Mouse (Mus musculus) left cerebral cortex, postnatal 4 days (tissue): ENCODE data around the gene 4932438H23Rik. TPM values are rescaled to one million over a fixed set of nuclear protein-coding genes. Genes with fewer than 3 reads are reported as not detected.

Experiments
- DNase-seq: peaks from one replicate; pipeline ENCODE4 v3.0.0-alpha.2; 2022
- intact Hi-C: fragments of 180-260 bp; cut with DNase I; formaldehyde crosslinking; loops from one replicate; pipeline ENCODE4 v1.15.1; 2025
- total RNA-seq, 2 experiments: library from RNA; stranded (reverse); gene quantifications; 2 replicates each; pipeline ENCODE4 v1.2.3; 2021

4932438H23Rik gene
- total RNA-seq, 2 experiments from 2014 or later, result 0.40 to 0.44 TPM

GRCm38 (mm10) chr16:91061531-91062318 lies 33.2 kb downstream of the 4932438H23Rik start:
- no peak for DNase-seq
- intact Hi-C loops, result no loop called here

GRCm38 (mm10) chr16:91057741-91058140 lies 37.2 kb downstream of the 4932438H23Rik start:
- intact Hi-C loops, result no loop called here
- DNase-seq, result no peak

GRCm38 (mm10) chr16:91057261-91057660 lies 37.7 kb downstream of the 4932438H23Rik start:
- intact Hi-C loops, result no loop called here
- no peak for DNase-seq

- intact Hi-C loops, result no loop called here
- no peak for DNase-seq
Measured at GRCm38 (mm10) chr16:91056043-91056821, 38.7 kb downstream of the 4932438H23Rik start.

GRCm38 (mm10) chr16:91055150-91055549 lies 39.8 kb downstream of the 4932438H23Rik start:
- no peak for DNase-seq
- intact Hi-C loops, result no loop called here

- no peak for DNase-seq
- intact Hi-C loops, result no loop called here
Measured at GRCm38 (mm10) chr16:91053599-91053998, 41.3 kb downstream of the 4932438H23Rik start.

GRCm38 (mm10) chr16:91045511-91045910 lies 49.4 kb downstream of the 4932438H23Rik start:
- intact Hi-C loops, result no loop called here
- peak; percentile 64 for DNase-seq

- peak; percentile 100 for DNase-seq
- intact Hi-C loops, result no loop called here
Measured at GRCm38 (mm10) chr16:91044270-91045182, 50.4 kb downstream of the 4932438H23Rik start, which contains the start of gene Paxbp1. Paxbp1 (minus strand) TSS chr16:91044543.

- intact Hi-C loops, result no loop called here
- DNase-seq, result peak; percentile 57
Measured at GRCm38 (mm10) chr16:91043461-91044248, 51.3 kb downstream of the 4932438H23Rik start.

- DNase-seq, result no peak
- intact Hi-C loops, result no loop called here
Measured at GRCm38 (mm10) chr16:91042640-91043039, 52.3 kb downstream of the 4932438H23Rik start.

- intact Hi-C loops, result no loop called here
- DNase-seq, result no peak
Measured at GRCm38 (mm10) chr16:91035866-91036265, 59.1 kb downstream of the 4932438H23Rik start.

GRCm38 (mm10) chr16:91030751-91031150 lies 64.2 kb downstream of the 4932438H23Rik start:
- no peak for DNase-seq
- intact Hi-C loops, result no loop called here

- intact Hi-C loops, result loop anchor here (5.0 to 10.0 kb wide), 2 partner anchors 238 to 635 kb away; no protein-coding TSS in a partner anchor
- DNase-seq, result no peak
Measured at GRCm38 (mm10) chr16:91029901-91030300, 65.0 kb downstream of the 4932438H23Rik start.

GRCm38 (mm10) chr16:91029161-91029743 lies 65.7 kb downstream of the 4932438H23Rik start:
- DNase-seq, result no peak
- intact Hi-C loops, result loop anchor here (5.0 to 10.0 kb wide), 2 partner anchors 237 to 636 kb away; no protein-coding TSS in a partner anchor

- DNase-seq, result no peak
- intact Hi-C loops, result loop anchor here (5.0 to 10.0 kb wide), 2 partner anchors 234 to 639 kb away; no protein-coding TSS in a partner anchor
Measured at GRCm38 (mm10) chr16:91026290-91026689, 68.6 kb downstream of the 4932438H23Rik start.

GRCm38 (mm10) chr16:91023384-91023783 lies 71.5 kb downstream of the 4932438H23Rik start:
- DNase-seq, result peak; percentile 19
- intact Hi-C loops, result loop anchor here (5.0 to 10.0 kb wide), 2 partner anchors 51 to 641 kb away; no protein-coding TSS in a partner anchor

- no peak for DNase-seq
- intact Hi-C loops, result loop anchor here (5.0 to 10.0 kb wide), 2 partner anchors 49 to 644 kb away; no protein-coding TSS in a partner anchor
Measured at GRCm38 (mm10) chr16:91020842-91021483, 74.0 kb downstream of the 4932438H23Rik start.

- DNase-seq, result no peak
- intact Hi-C loops, result no loop called here
Measured at GRCm38 (mm10) chr16:91019476-91019875, 75.4 kb downstream of the 4932438H23Rik start.
